Mouse (Mus musculus) ES-Bruce4 (cell line): ENCODE measurements around the gene Tfap2b.

Source experiments
- CTCF ChIP-seq: IDR thresholded peaks from one replicate; pipeline ENCODE4 v1.8.1; 2011; ENCODE audit warnings: low read depth, low read length
- EP300 ChIP-seq: IDR thresholded peaks from 2 replicates; pipeline ENCODE4 v1.6.1; 2011; ENCODE audit warnings: low read depth, low read length; ENCODE audit not compliant: insufficient read depth

- TF ChIP-seq CTCF (no peak), EP300 (no peak)
Observed at GRCm38 (mm10) chr1:19205649-19206048, 3.1 kb upstream of the Tfap2b start.
